Comparison of ENCODE assay signal across 28 mouse cellular contexts in the genomic region with DNA sequence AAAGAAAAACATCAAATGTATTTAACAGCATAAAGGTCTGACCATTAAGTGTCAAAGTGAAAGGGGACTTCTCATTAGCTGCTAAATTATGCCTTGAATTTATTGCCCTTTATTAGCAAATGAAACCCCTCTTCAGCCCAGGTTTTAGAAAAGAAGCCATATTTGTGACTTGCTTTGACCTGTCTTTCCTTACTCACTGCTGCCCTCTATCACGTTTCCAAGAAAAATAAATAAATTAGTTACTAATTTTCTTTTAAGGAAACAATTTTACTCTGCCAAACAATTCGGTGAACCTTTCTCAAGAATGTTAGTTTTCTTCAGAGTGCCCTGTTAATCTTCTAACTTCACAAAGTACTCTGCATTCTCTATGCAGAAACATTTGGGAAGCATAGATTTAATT.
DNase-seq lines count a peak whose midpoint lies in the region; ATAC-seq and TF ChIP-seq lines count a peak whose summit lies in the region.
"Had no signal": no experiment of that assay in that cellular context is flagged by ENCODE, and none has a peak within 500 bp of the region (broad histone marks: within the 10 kb centered on the region; RNA-seq: fewer than 3 reads in every experiment).

No protein-coding gene starts in this region.

- H3K27ac ChIP-seq in intestine, postnatal 0 days (ENCODE audit: low read depth, low read length) = no peak overlapping the region
- H3K27ac ChIP-seq in intestine, embryonic 15.5 days = no peak overlapping the region
- H3K27ac ChIP-seq in lung, embryonic 14.5 days (ENCODE audit: low read depth) = no peak overlapping the region
- H3K27ac ChIP-seq in stomach, postnatal 0 days (replicated peaks) = no peak overlapping the region
- H3K27ac ChIP-seq: heart, embryonic 10.5 days; hindbrain, embryonic 15.5 days; liver, embryonic 14.5 days; midbrain, embryonic 12.5 days had no signal

- H3K9me3 ChIP-seq in intestine, postnatal 0 days (ENCODE audit: control insufficient read depth) = no peaks in the 10 kb centered on the region
- no peaks in the 10 kb centered on the region for H3K9me3 ChIP-seq in intestine, embryonic 15.5 days
- H3K9me3 ChIP-seq in lung, embryonic 14.5 days (ENCODE audit: low read depth, low read length) = no peaks in the 10 kb centered on the region
- no peaks in the 10 kb centered on the region for H3K9me3 ChIP-seq in stomach, postnatal 0 days (ENCODE audit: control insufficient read depth, low read length)
- H3K9me3 ChIP-seq: embryonic facial prominence, embryonic 13.5 days; heart, embryonic 10.5 days; hindbrain, embryonic 15.5 days; midbrain, embryonic 12.5 days had no signal

- no peaks in the 10 kb centered on the region for H3K4me1 ChIP-seq in intestine, postnatal 0 days (replicated peaks; ENCODE audit: control insufficient read depth, insufficient read depth, low read length)
- no peaks in the 10 kb centered on the region for H3K4me1 ChIP-seq in intestine, embryonic 15.5 days (replicated peaks)
- no peaks in the 10 kb centered on the region for H3K4me1 ChIP-seq in lung, embryonic 14.5 days (ENCODE audit: insufficient read depth)
- H3K4me1 ChIP-seq in stomach, postnatal 0 days (replicated peaks; ENCODE audit: control insufficient read depth, insufficient read depth) = no peaks in the 10 kb centered on the region
- H3K4me1 ChIP-seq: heart, embryonic 10.5 days; megakaryocyte, embryonic 14.5 days had no signal

- no peak for DNase-seq in lung, embryonic 14.5 days
- no peak for DNase-seq in lung, postnatal 4 days
- DNase-seq in NIH3T3 (ENCODE audit: low read depth) = peak; percentile 12
- DNase-seq in stomach, postnatal 0 days (ENCODE audit: low spot score) = no peak
- no peak for DNase-seq in frontal cortex, postnatal 10 days (ENCODE audit: low spot score in 2 of 2)
- DNase-seq: adrenal gland, postnatal 25 days; cerebellum, adult 18-20 months; cerebellum, postnatal 10 days; gastrocnemius, postnatal 14 days; kidney, adult 8-10 months; kidney, postnatal 14 days; left cerebral cortex, postnatal 4 days; lung, adult 2 months; retina, postnatal 1 day; right cerebral cortex, postnatal 25 days; spleen, adult 18-20 months; thymus, adult 18-20 months; thymus, postnatal 25 days had no signal

- H3K9ac ChIP-seq in intestine, postnatal 0 days (ENCODE audit: low read depth, low read length) = no peak overlapping the region
- H3K9ac ChIP-seq in intestine, embryonic 15.5 days = no peak overlapping the region
- no peak overlapping the region for H3K9ac ChIP-seq in lung, embryonic 14.5 days
- H3K9ac ChIP-seq in stomach, postnatal 0 days (ENCODE audit: low read length) = no peak overlapping the region
- H3K9ac ChIP-seq: embryonic facial prominence, embryonic 13.5 days; hindbrain, embryonic 15.5 days; liver, embryonic 14.5 days; midbrain, embryonic 12.5 days had no signal

- no peak overlapping the region for H3K4me2 ChIP-seq in intestine, postnatal 0 days (replicated peaks; ENCODE audit: low read depth)
- no peak overlapping the region for H3K4me2 ChIP-seq in intestine, embryonic 15.5 days (replicated peaks)
- no peak overlapping the region for H3K4me2 ChIP-seq in lung, embryonic 14.5 days
- H3K4me2 ChIP-seq in stomach, postnatal 0 days (replicated peaks; ENCODE audit: low read depth) = no peak overlapping the region
- H3K4me2 ChIP-seq: embryonic facial prominence, embryonic 13.5 days; hindbrain, embryonic 15.5 days; midbrain, embryonic 12.5 days had no signal

- ATAC-seq in intestine, postnatal 0 days = no peak
- ATAC-seq in intestine, embryonic 15.5 days = no peak
- ATAC-seq in lung, embryonic 14.5 days (ENCODE audit: insufficient read depth) = no peak
- no peak for ATAC-seq in stomach, postnatal 0 days (ENCODE audit: low FRiP score, low TSS enrichment)
- ATAC-seq: Patski had no signal

- H3K4me3 ChIP-seq in intestine, postnatal 0 days (ENCODE audit: low read depth, low read length) = no peak overlapping the region
- H3K4me3 ChIP-seq in intestine, embryonic 15.5 days (replicated peaks) = no peak overlapping the region
- H3K4me3 ChIP-seq in lung, embryonic 14.5 days (ENCODE audit: low read depth, low read length) = no peak overlapping the region
- no peak overlapping the region for H3K4me3 ChIP-seq in stomach, postnatal 0 days (ENCODE audit: low read depth, low read length)
- H3K4me3 ChIP-seq: embryonic facial prominence, embryonic 13.5 days; heart, embryonic 10.5 days; hindbrain, embryonic 15.5 days; megakaryocyte, embryonic 14.5 days; midbrain, embryonic 12.5 days had no signal

- no peak for TF ChIP-seq EP300 in stomach, postnatal 0 days (optimal IDR thresholded peaks at IDR 0.05)

- H3K27me3 ChIP-seq in intestine, postnatal 0 days (replicated peaks; ENCODE audit: control insufficient read depth, insufficient read depth, low read length) = no peaks in the 10 kb centered on the region
- H3K27me3 ChIP-seq in intestine, embryonic 15.5 days (replicated peaks) = no peaks in the 10 kb centered on the region
- H3K27me3 ChIP-seq in lung, embryonic 14.5 days (ENCODE audit: insufficient read depth, low read length) = no peaks in the 10 kb centered on the region
- no peaks in the 10 kb centered on the region for H3K27me3 ChIP-seq in stomach, postnatal 0 days (ENCODE audit: control insufficient read depth, insufficient read depth, low read length)
- H3K27me3 ChIP-seq: embryonic facial prominence, embryonic 13.5 days; hindbrain, embryonic 15.5 days; megakaryocyte, embryonic 14.5 days; midbrain, embryonic 12.5 days; Patski had no signal

- TF ChIP-seq CTCF in intestine, postnatal 0 days (IDR thresholded peaks at IDR 0.05; ENCODE audit: low read depth) = peak; percentile 33
- TF ChIP-seq CTCF in lung, embryonic 14.5 days (IDR thresholded peaks at IDR 0.05; ENCODE audit: low read depth) = peak; percentile 20; the same call in 1 of the 2 replicates
- peak; percentile 47 for TF ChIP-seq CTCF in stomach, postnatal 0 days (IDR thresholded peaks at IDR 0.05; ENCODE audit: low read depth)

- 47% methylated on average over 2 of the region's 2 CpGs for WGBS in intestine, postnatal 0 days
- 47% methylated on average over 2 of the region's 2 CpGs for WGBS in intestine, embryonic 15.5 days
- WGBS in lung, embryonic 14.5 days = 49% methylated on average over 2 of the region's 2 CpGs
- 41% methylated on average over 2 of the region's 2 CpGs for WGBS in stomach, postnatal 0 days

- no peaks in the 10 kb centered on the region for H3K36me3 ChIP-seq in intestine, postnatal 0 days (ENCODE audit: control insufficient read depth, insufficient read depth)
- H3K36me3 ChIP-seq in intestine, embryonic 15.5 days = no peaks in the 10 kb centered on the region
- no peaks in the 10 kb centered on the region for H3K36me3 ChIP-seq in lung, embryonic 14.5 days (ENCODE audit: insufficient read depth)
- H3K36me3 ChIP-seq in stomach, postnatal 0 days (ENCODE audit: control insufficient read depth, insufficient read depth, low read length) = no peaks in the 10 kb centered on the region
- H3K36me3 ChIP-seq: embryonic facial prominence, embryonic 13.5 days; G1E; heart, embryonic 10.5 days; hindbrain, embryonic 15.5 days; midbrain, embryonic 12.5 days had no signal
